Mouse (Mus musculus) R1 (cell line): ENCODE results near the gene Phf13.

Experiments used
- DNase-seq: peaks from one replicate; pipeline ENCODE4 v3.0.0-alpha.2; 2018; ENCODE audit warnings: low read depth, low spot score

Gene Phf13

GRCm38 (mm10) chr4:151948497-151949471 lies 47.3 kb downstream of the Phf13 start:
- no peak for DNase-seq

GRCm38 (mm10) chr4:151946211-151946610 lies 49.8 kb downstream of the Phf13 start:
- DNase-seq: no peak
